Mouse (Mus musculus) bone marrow macrophage, adult 2 months (primary cell): ENCODE measurements around the gene Ybx1.

Experiments used
- CTCF ChIP-seq: IDR thresholded peaks from 2 replicates; pipeline ENCODE4 v1.5.1; 2012; ENCODE audit warnings: low read depth, mild to moderate bottlenecking, low read length, moderate library complexity
- POLR2A ChIP-seq: IDR thresholded peaks from 2 replicates; pipeline ENCODE4 v1.6.1; 2012; ENCODE audit warnings: mild to moderate bottlenecking, low read depth, low read length, borderline replicate concordance

GRCm38 (mm10) chr4:119275226-119275625 is 19.2 kb downstream of the Ybx1 start:
- no peak for TF ChIP-seq CTCF
- TF ChIP-seq POLR2A = no peak
